Mouse (Mus musculus): ENCODE measurements at regions not wholly inside any gene's neighbourhood (a gene's known extent, or its start where the extent isn't known, plus 50 kb on each side); places are given as distances from the start of the nearest gene placed in this dataset.
"Not testable (repeated sequence)": the region's sequence is repeated elsewhere in the genome, so short reads cannot be mapped to it uniquely, and the experiment has no call there.

DNA sequence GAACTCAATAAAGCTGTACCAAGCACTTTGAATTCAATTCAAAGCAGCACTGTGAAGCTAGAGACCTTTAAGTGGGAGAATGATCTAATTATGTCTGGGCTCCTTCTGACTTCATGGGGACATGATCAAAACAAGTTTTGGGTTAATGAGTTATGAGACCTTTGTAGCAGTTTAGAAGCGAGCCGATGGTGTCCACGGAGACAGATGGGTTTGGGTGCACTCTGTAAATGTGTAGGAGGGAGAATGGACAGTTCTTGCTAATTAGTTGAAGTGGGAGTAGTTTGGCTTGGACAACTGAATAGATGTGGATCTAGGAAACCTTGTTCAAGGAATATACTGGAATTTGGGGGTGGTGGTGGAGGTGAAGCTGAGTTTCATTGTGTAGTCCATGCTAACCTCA is 186.3 kb upstream of the Cldn34b3 start:
- DNase-seq (ENCODE audit: low spot score) = no peak

DNA sequence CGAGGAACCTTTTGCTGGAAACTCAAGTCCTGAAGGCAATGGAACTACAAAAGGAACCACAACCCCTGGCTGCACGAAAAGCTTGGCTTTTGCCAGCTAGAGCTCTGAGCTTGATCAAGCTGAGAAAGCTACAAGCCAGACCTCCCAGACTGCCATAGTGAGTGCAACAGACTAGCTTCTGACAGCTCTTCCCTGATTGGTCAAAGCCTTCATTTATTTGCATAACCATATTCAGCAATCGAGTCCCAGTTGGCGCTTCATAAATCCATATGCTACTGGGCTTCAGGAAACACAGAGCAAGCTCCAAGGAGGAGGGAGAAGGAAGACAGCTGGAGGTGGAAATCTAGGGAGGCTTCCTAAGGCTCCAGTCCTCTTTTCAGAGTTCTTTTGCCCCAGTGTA is 181.4 kb upstream of the Cldn34b3 start:
- DNase-seq (ENCODE audit: low spot score) = no peak

DNA sequence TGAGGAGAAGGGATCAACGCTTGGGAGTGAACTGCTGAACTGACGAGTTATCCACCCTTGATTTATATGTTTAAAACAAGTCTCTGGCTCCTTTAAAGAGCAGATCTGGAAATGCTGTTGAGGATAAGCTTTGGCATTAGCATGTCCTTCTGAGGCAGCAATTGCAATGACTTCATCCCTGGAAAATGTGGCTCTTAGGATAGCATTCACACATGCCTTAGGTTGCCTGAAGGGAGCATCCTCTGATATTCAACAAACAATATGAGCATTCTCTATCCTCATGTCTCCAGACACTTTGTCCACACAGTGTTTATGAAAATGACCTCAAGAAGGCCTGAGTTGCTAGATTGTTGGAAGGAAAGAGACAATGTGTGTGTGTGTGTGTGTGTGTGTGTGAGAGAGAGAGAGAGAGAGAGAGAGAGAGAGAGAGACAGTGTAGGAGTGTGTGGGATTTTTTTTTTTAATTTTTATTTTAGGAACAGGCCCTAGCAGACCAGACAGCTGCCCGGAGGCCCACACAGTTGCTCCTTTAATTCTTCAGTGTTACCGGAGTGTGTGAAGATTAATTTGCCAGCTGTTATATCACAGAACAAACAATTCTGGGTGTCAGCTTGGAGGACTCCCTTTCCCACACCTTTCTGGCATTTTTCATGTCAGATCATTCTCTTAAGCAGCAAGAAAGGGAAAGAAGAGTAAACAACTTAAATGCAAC is 153.2 kb upstream of the Cldn34b3 start:
- DNase-seq (ENCODE audit: low spot score) = no peak

DNA sequence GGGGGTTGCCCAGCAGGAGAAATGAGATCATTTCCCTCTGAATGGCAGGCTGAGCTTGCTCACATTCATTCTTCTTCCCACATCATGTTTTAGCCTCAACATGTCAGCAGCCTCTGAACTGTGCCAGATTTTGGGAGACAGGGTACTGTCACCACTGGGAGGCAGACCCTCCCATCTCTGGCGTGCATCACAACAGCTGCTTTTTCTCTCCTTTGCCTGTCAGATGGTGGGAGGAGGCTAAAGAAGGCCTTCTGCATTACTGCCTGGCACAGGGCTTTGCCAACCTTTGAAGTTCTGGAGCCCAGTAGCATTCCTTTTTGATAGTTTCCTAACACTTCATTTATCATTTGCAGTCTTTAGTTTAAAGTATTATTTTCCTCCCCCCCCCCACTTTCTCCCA is 148.0 kb upstream of the Cldn34b3 start:
- DNase-seq (ENCODE audit: low spot score) = no peak

DNA sequence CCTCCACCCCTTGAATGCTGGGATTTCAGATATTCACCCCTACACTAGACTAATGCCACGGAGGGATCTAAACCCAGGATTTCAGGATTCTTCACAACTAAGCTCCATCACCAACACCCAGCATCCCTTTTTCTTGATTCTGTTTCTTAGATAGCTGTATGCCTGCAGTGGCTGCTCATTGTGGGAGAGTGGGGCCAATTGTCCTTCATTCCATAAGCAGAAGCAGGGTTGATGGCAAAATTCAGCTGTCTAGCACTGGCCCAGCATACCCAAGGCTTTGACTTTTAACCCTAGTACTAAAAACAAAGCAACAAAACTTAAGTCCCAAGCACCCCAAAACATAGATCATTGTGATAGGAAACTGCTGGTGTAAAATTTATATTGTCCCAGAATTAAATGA is 147.5 kb upstream of the Cldn34b3 start:
- DNase-seq (ENCODE audit: low spot score) = no peak

DNA sequence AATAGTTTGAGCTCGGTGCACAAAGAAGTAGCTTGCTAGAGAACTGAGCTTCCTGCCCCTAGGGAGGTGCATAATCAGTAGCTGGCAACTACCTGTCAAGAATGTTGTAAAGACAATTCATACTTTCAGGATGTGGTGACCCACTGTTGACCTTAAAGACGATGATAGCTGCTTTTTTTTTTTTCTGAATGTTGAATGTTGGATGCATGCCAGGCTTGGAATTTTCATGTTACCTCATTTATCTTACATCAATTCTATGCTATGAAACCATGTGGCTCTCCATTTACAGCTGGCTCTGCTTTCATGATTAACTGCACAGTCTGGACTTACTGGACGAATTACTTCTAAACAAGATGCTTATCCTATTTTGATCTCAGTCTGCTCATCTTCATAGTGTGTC is 143.2 kb upstream of the Cldn34b3 start:
- no peak for DNase-seq (ENCODE audit: low spot score)

DNA sequence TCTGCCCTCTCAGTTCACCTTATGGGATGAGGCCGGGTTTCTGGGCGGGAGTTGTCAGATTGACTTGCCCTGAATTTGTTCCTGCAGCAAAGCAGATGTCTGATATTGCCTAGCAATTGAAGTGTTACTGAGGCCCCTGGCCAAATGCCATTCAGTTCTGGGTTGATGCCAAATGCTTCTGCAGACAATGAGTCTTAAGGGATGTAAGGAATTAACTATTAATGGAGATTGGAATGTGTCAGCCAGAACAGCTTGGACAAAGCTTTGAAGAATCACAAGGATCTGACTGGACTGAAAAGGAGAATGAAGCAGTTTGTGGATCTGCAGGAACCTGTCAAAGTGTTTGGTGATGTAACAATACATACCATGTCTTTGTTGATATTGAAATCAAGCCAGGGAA is 140.7 kb upstream of the Cldn34b3 start:
- DNase-seq (ENCODE audit: low spot score) = peak; percentile 12

DNA sequence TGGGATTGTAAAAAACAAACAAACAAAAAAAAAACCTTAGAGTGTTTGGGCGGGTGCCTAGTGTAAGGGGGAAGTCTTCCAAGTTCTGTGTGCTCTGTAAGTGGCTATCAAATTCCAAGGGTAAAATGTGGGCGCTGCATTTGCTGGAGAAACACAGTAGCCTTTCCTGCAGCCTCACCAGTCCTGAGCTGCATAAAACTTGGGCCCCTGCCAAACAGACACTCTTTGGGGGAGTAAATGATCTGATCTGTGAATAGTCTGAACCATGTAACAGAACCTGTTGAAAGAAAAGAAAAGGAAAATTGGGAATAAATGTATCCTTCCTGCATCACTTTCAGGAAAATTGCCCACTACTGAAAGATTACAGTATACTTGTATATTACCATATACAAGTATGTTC is 126.4 kb upstream of the Cldn34b3 start:
- no peak for DNase-seq (ENCODE audit: low spot score)

DNA sequence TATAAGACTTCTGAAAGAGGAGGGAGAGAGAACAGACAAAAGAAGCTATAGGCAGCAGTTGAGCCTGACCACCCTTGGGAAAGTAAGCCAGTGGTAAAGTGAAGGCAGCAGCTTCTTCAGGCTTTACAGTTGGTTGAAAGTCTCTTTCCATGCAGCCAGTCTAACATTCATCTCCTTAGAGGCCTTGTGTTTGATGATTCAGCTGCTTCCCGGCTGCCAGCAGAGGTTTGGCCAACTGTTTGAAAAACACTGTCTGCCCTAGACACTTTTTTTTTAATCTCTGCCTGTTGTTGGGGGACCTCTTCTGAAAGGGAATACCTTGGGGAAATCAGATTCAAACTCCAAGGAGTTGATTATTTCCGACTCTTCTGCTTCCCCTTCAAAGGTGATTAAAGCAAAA is 123.1 kb upstream of the Cldn34b3 start:
- DNase-seq (ENCODE audit: low spot score) = no peak

DNA sequence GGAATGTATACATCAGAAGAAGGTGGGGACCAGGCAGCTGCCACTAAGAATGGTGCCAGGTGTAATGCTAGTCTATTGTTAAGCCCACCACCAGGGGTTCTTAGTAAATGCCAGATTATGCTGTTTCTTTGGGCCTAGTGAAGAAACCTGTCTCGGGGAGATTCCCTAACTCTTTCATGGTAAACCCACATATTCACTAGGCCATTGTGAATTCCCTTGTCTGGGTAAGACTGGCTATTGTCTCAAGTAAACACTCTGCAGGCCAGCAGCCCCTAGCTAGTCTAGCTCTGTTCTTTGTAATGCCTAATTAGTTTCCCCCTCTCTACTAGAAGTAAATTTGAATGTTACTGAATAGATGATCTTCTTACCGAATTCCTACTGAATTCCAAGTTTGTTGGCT is 89.3 kb upstream of the Cldn34b3 start:
- not testable (repeated sequence) for DNase-seq (ENCODE audit: low spot score)

DNA sequence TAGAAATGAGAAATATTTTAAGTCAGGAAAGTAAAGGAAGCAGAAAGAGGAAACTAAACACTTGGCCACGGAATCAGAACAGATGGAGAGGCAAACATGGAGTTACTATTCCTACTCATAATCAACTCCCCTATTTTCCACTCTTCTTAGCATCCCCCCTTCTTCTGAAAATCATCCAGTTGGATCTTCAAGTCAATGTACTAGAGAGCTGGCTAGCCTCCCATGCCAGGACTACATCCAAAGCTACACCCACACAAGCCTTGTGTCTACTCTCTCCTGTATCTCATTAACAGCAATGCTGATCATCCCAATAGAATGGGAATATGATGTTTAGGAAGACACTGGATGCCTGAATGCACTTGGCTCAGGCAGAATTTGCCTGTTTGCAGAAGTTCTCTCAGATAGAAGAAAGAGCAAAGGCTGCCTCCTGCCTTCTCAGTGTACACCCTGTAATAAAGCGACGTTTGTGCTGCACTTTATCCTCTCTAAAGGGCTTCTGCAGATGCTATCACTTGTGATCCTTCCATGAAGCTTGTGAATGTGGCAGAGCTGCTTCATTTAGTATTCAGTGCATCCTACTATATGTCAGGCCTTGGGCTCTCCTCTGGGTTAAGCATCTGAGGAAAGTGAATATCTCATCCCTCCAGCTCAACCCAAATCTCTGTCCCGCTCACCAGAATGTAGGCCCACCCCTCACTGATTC is 82.5 kb upstream of the Cldn34b3 start:
- no peak for DNase-seq (ENCODE audit: low spot score)

DNA sequence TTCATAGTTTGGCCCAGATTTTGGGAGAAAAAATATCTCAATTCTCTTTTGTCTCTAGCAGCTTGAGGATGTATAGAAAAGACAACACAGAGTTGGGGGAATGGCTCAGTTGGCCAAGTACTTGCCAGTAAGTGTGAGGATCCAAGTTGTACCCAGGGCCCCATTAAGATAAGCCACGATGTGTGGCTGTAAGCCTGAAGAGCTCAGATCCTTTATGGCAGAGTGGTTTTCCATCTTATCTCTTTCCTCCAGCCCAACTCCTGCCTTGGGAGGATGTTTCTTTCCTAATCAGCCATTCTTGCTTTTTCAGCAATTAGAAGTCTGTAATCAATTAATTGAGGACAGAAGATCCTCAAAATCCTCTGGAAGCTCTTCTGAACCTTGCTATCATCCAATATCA is 63.5 kb upstream of the Cldn34b3 start:
- no peak for DNase-seq (ENCODE audit: low spot score)

DNA sequence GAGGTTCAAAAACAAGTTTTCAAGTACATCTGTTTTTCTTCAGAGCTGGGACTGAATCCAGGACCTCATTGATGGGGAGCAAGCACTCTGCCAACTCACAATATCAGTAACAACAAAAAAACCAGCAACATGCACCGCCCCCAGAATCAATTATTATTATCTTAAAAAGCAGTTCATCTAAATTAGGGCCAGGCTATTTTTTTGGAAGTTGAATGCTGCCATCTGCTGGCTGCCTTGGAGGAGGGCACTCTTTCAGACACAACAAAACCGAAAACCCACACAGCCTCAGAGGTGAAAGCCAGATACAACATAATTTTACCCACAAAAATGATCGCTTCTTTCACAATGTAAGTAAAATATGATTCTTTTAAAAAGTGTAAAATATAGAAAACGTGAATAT is 62.7 kb upstream of the Cldn34b3 start:
- DNase-seq (ENCODE audit: low spot score) = peak; percentile 8
